In the genomic region with DNA sequence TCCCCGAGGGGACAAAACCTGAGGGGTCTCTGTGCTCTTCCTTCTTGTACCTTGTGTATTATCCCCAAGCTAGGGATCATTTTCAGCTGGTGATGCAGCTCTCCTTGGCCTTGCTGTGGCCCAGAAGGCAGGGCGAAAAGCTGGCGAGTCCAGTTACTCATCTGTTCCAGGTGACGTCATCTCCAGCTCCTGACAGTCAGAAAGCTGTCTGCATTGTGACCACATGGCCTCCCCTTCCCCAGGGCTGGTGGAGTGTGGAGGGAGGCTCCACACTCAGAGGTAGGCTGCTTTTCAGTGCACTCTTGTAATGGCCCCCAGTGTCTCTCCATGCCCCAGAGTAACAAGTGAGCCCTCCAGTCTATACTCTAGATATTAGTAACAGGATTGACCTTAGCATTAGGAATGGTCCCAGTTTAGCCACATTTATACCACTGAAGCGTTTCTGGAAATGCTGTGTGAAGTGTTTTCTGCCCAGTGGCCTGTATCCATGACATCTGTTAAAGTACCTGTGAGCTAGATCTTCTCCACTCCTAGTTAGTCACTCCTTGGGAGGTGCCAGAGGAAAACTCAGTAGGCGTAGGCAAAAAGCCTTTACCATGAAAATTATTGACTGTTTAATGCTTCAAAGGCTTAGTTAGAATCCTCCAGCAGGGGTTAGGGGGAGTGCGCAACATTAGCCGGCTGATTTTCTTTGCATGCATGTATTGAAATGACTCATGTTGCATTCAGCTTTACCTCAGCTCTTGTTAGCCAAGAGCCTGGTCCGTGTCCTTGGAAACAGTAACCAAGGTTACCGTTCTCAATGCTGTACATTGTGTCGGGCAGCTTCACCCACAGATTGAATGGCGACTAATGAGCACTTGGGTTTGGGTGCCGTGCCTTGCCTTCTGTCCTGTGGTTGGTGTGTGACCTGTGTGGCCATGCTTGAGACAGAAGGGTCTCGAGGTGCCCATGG, we compare ENCODE assay signal across 8 mouse cellular contexts. TPM values are rescaled to one million over a fixed set of nuclear protein-coding genes. Genes with fewer than 3 reads are reported as not detected.
DNase-seq lines count a peak whose midpoint lies in the region; ATAC-seq and TF ChIP-seq lines count a peak whose summit lies in the region.

No protein-coding gene starts in this region.

- TF ChIP-seq POLR2A in CH12.LX (IDR thresholded peaks at IDR 0.05; ENCODE audit: low read depth, low read length), result peak; percentile 75

- WGBS in embryonic facial prominence, embryonic 13.5 days, result 44% methylated on average over 14 of the region's 14 CpGs
- WGBS in midbrain, embryonic 16.5 days, result 13% methylated on average over 14 of the region's 14 CpGs

- ATAC-seq in embryonic facial prominence, embryonic 13.5 days (ENCODE audit: insufficient number of reproducible peaks, insufficient read depth, low FRiP score, low TSS enrichment, low read depth), result no peak
- peak; percentile 35 for ATAC-seq in inflammation-experienced regulatory T-cells, adult 6 months
- ATAC-seq in midbrain, embryonic 16.5 days, result peak; percentile 92

- dilution Hi-C loops in CH12.LX (cut with MboI; ENCODE audit: extremely low pct_ligation_motif_present, extremely low pct_unique_long_range_greater_than_20kb, low sequenced_read_pairs), result no loop called here

- in situ Hi-C loops in CH12.LX (cut with MboI; ENCODE audit: low pct_ligation_motif_present, low pct_unique_long_range_greater_than_20kb, low sequenced_read_pairs), result loop anchor here (10.0 kb wide), 1 partner anchor 258 kb away; no protein-coding TSS in a partner anchor

- peaks cover 39 to 56% of the 10 kb centered on the region in 2 experiments for H3K36me3 ChIP-seq in CH12.LX (replicated peaks in 1 of 2; ENCODE audit: control insufficient read depth in 1 of 2, insufficient read depth in 1 of 2, low read length in 1 of 2)
- H3K36me3 ChIP-seq in embryonic facial prominence, embryonic 13.5 days, result peaks cover 20% of the 10 kb centered on the region
- H3K36me3 ChIP-seq in midbrain, embryonic 16.5 days (ENCODE audit: control insufficient read depth, insufficient read depth, low read length), result peaks cover 18% of the 10 kb centered on the region

- peak; percentile 96 for TF ChIP-seq EP300 in CH12.LX (IDR thresholded peaks at IDR 0.05; ENCODE audit: low read length)

- peak overlapping the region; percentile 88 for H3K27ac ChIP-seq in CH12.LX (ENCODE audit: insufficient read depth, low read depth)
- H3K27ac ChIP-seq in embryonic facial prominence, embryonic 13.5 days, result peak overlapping the region; percentile 51
- peak overlapping the region; percentile 93 for H3K27ac ChIP-seq in midbrain, embryonic 16.5 days (ENCODE audit: low read length)

- H3K27me3 ChIP-seq in CH12.LX (replicated peaks), result no peaks in the 10 kb centered on the region
- H3K27me3 ChIP-seq in embryonic facial prominence, embryonic 13.5 days, result no peaks in the 10 kb centered on the region
- no peaks in the 10 kb centered on the region for H3K27me3 ChIP-seq in midbrain, embryonic 16.5 days (ENCODE audit: control insufficient read depth, insufficient read depth, low read depth, low read length)

- H3K9me3 ChIP-seq in CH12.LX (replicated peaks; ENCODE audit: low read length), result no peaks in the 10 kb centered on the region
- no peaks in the 10 kb centered on the region for H3K9me3 ChIP-seq in embryonic facial prominence, embryonic 13.5 days
- H3K9me3 ChIP-seq in midbrain, embryonic 16.5 days (replicated peaks; ENCODE audit: control insufficient read depth, low read length, poor library complexity, severe bottlenecking), result no peaks in the 10 kb centered on the region

- peaks cover 7 to 39% of the 10 kb centered on the region in 2 experiments for H3K4me1 ChIP-seq in CH12.LX (ENCODE audit: control insufficient read depth in 1 of 2, insufficient read depth in 2 of 2)
- H3K4me1 ChIP-seq in embryonic facial prominence, embryonic 13.5 days, result peaks cover 21% of the 10 kb centered on the region
- H3K4me1 ChIP-seq in midbrain, embryonic 16.5 days (ENCODE audit: control insufficient read depth, insufficient read depth, low read length), result peaks cover 27% of the 10 kb centered on the region

- peak overlapping the region; percentile 38; the same call in 1 of the 2 replicates for H3K9ac ChIP-seq in CH12.LX (ENCODE audit: insufficient read depth, low read depth)
- no peak overlapping the region for H3K9ac ChIP-seq in embryonic facial prominence, embryonic 13.5 days
- H3K9ac ChIP-seq in midbrain, embryonic 16.5 days (ENCODE audit: low read depth, low read length), result peak overlapping the region; percentile 44

- DNase-seq in 3134 (ENCODE audit: extremely low read depth, insufficient read length, low spot score) (peak; percentile 66), CH12.LX (ENCODE audit: extremely low read depth) (peak; percentile 98)
- DNase-seq in urinary bladder, postnatal 10 days (ENCODE audit: low spot score), result no peak
- no peak for DNase-seq in cerebellum, adult 11 months
- no peak for DNase-seq in thymus, adult 18-20 months

- TF ChIP-seq CTCF in CH12.LX (conservative IDR thresholded peaks at IDR 0.05 in 1 of 2, IDR thresholded peaks at IDR 0.05 in 1 of 2; ENCODE audit: low read depth in 2 of 2, low read length in 2 of 2), result 0 out of 4 replicates have a peak, but pooled peaks of 1 of the 2 experiments have one; percentile 10

- no peaks in the 10 kb centered on the region for H3K79me2 ChIP-seq in CH12.LX (replicated peaks; ENCODE audit: control insufficient read depth, extremely low read depth, insufficient read depth, poor library complexity, severe bottlenecking)

- no peak overlapping the region for H3K4me3 ChIP-seq in CH12.LX (replicated peaks in 1 of 3; ENCODE audit: low read depth in 2 of 3, low read length in 2 of 3, poor library complexity in 1 of 3)
- no peak overlapping the region for H3K4me3 ChIP-seq in embryonic facial prominence, embryonic 13.5 days
- no peak overlapping the region for H3K4me3 ChIP-seq in midbrain, embryonic 16.5 days (ENCODE audit: low read depth, low read length)

- peak overlapping the region; percentile 75 for H3K4me2 ChIP-seq in CH12.LX (ENCODE audit: insufficient read depth, low read depth, poor library complexity, severe bottlenecking)
- H3K4me2 ChIP-seq in embryonic facial prominence, embryonic 13.5 days, result no peak overlapping the region
- peak overlapping the region; percentile 34 for H3K4me2 ChIP-seq in midbrain, embryonic 16.5 days (ENCODE audit: low read length)

- no peak; the same call in none of the 2 replicates for TF ChIP-seq RAD21 in CH12.LX (IDR thresholded peaks at IDR 0.05; ENCODE audit: low read depth, low read length)

TF ChIP-seq in CH12.LX, 34 proteins besides CTCF, POLR2A, EP300 and RAD21 (continues in another document):
- TF ChIP-seq JUND (conservative IDR thresholded peaks at IDR 0.05; ENCODE audit: low read depth, low read length) (peak; percentile 99), PAX5 (IDR thresholded peaks at IDR 0.05; ENCODE audit: low read length) (no peak), NELFE (IDR thresholded peaks at IDR 0.05; ENCODE audit: low read depth, low read length) (peak; percentile 71), HCFC1 (IDR thresholded peaks at IDR 0.05; ENCODE audit: low read depth, low read length) (peak; percentile 60), MAX (IDR thresholded peaks at IDR 0.05; ENCODE audit: low read length) (peak; percentile 96), GABPA (IDR thresholded peaks at IDR 0.05; ENCODE audit: insufficient replicate concordance, low read depth, low read length) (no peak), POLR2AphosphoS2 (IDR thresholded peaks at IDR 0.05; ENCODE audit: low read depth, low read length) (peak; percentile 75), IRF4 (IDR thresholded peaks at IDR 0.05; ENCODE audit: low read depth, low read length) (peak; percentile 99), MYC (IDR thresholded peaks at IDR 0.05; ENCODE audit: low read depth, low read length) (peak; percentile 100), E2F4 (IDR thresholded peaks at IDR 0.05; ENCODE audit: insufficient replicate concordance, low read depth, low read length) (no peak), TBP (conservative IDR thresholded peaks at IDR 0.05; ENCODE audit: low read depth, low read length) (peak; percentile 65; the same call in 1 of the 2 replicates), KAT2A (IDR thresholded peaks at IDR 0.05; ENCODE audit: insufficient replicate concordance, low read length) (no peak), TCF12 (IDR thresholded peaks at IDR 0.05; ENCODE audit: low read depth, low read length) (peak; percentile 89), NRF1 (IDR thresholded peaks at IDR 0.05; ENCODE audit: low read depth, low read length) (no peak), MAZ (IDR thresholded peaks at IDR 0.05; ENCODE audit: low read depth, low read length) (peak; percentile 66), USF1 (IDR thresholded peaks at IDR 0.05; ENCODE audit: low read depth, low read length) (peak; percentile 40), ZMIZ1 (IDR thresholded peaks at IDR 0.05; ENCODE audit: low read depth, low read length) (peak; percentile 89; the same call in 1 of the 2 replicates), MAFK (IDR thresholded peaks at IDR 0.05; ENCODE audit: insufficient replicate concordance, low read length) (no peak), ZNF384 (IDR thresholded peaks at IDR 0.05; ENCODE audit: low read depth, low read length) (0 out of 2 replicates have a peak, but pooled peaks have one; percentile 17), ZKSCAN1 (IDR thresholded peaks at IDR 0.05; ENCODE audit: borderline replicate concordance, low read depth, low read length) (no peak), BHLHE40 (IDR thresholded peaks at IDR 0.05; ENCODE audit: low read depth, low read length) (peak; percentile 74), ZC3H11A (IDR thresholded peaks at IDR 0.05; ENCODE audit: low read depth, low read length) (no peak), CHD2 (IDR thresholded peaks at IDR 0.05; ENCODE audit: low read length) (peak; percentile 83), JUN (IDR thresholded peaks at IDR 0.05; ENCODE audit: insufficient read depth, low read depth, low read length) (peak; percentile 100), SMC3 (IDR thresholded peaks at IDR 0.05; ENCODE audit: low read depth, low read length) (peak; percentile 25; the same call in 1 of the 2 replicates), UBTF (IDR thresholded peaks at IDR 0.05; ENCODE audit: low read depth, low read length) (no peak), CHD1 (IDR thresholded peaks at IDR 0.05; ENCODE audit: low read depth, low read length) (peak; percentile 78; the same call in 1 of the 2 replicates), USF2 (conservative IDR thresholded peaks at IDR 0.05; ENCODE audit: low read depth, low read length) (no peak; the same call in 1 of the 2 replicates)

RNA-seq across cellular contexts. Expression of gene Dusp14, which starts 26.0 kb away (rescaled TPM):
- total RNA-seq in CH12.LX (2012; rRNA removed) (70.6 and 124 TPM in 2 replicates), CH12.LX (2014; rRNA removed) (101 and 127 TPM in 2 replicates)
- 43.0 and 52.7 TPM in 2 replicates for polyA plus RNA-seq in CH12.LX (2012; ENCODE audit: insufficient read length, low read depth)
- polyA plus RNA-seq in embryonic facial prominence, embryonic 13.5 days (2015; fragmentation: Nextera tagmentation; extraction: Ambion mirVana), result 16.6 and 19.9 TPM in 2 replicates
- polyA plus RNA-seq in inflammation-experienced regulatory T-cells, adult 6 months (2017; shearing (Covaris generic)), result 10 to 100 TPM; 16.6 to 20.9 (median 20.7) TPM
- 11.0 and 11.8 TPM in 2 replicates for polyA plus RNA-seq in midbrain, embryonic 16.5 days (2015; fragmentation: Nextera tagmentation; extraction: Ambion mirVana)

Comparison
In these comparisons a context has a peak if more than half of its experiments do, and no peak if none do; other contexts are left out.
1. DNase-seq: peak in 3134 (single experiment) and CH12.LX (single experiment); none in urinary bladder, postnatal 10 days (single experiment), cerebellum, adult 11 months (single experiment) and thymus, adult 18-20 months (0 of 2).
2. Peak in every context shown above with its lines, with median percentiles within 50 percentile points of each other: H3K27ac ChIP-seq.